Mouse (Mus musculus): ENCODE results near the gene Nrap.

- no peak for TF ChIP-seq CTCF (IDR thresholded peaks at IDR 0.05; ENCODE audit: insufficient read depth, low read depth, low read length)
- TF ChIP-seq POLR2A (IDR thresholded peaks at IDR 0.05; ENCODE audit: insufficient read depth, low read depth, low read length): no peak
Measured at GRCm38 (mm10) chr19:56380341-56380740, 9.5 kb downstream of the Nrap start.
